Mouse (Mus musculus) heart, postnatal 0 days (tissue): ENCODE results near the gene Setd6. TPM values are rescaled to one million over a fixed set of nuclear protein-coding genes. Genes with fewer than 3 reads are reported as not detected.

Source experiments
- ATAC-seq: fragments of 200-750 bp; cut with Nextera tagmentation; 2 replicates; pipeline ENCODE4 v1.8.0; 2017; ENCODE audit warnings: low read depth, moderate number of reproducible peaks, moderate library complexity; ENCODE audit not compliant: insufficient read depth
- DNase-seq: peaks from one replicate; pipeline ENCODE4 v3.0.0-alpha.2; 2016; ENCODE audit warnings: low spot score
- H3K27ac ChIP-seq: fragments of 300-500 bp; sonication (generic); 2 replicates; pipeline ENCODE4 v1.5.1; 2014; ENCODE audit warnings: low read depth, mild to moderate bottlenecking
- H3K27me3 ChIP-seq: fragments of 300-500 bp; sonication (generic); 2 replicates; pipeline ENCODE4 v1.6.1; 2014; ENCODE audit warnings: low read length, mixed read lengths; ENCODE audit not compliant: control insufficient read depth, insufficient read depth
- H3K36me3 ChIP-seq: fragments of 300-500 bp; sonication (generic); replicated peaks from 2 replicates; pipeline ENCODE4 v1.6.1; 2014; ENCODE audit warnings: low read length, mixed read lengths; ENCODE audit not compliant: control insufficient read depth, insufficient read depth
- H3K4me1 ChIP-seq: fragments of 300-500 bp; sonication (generic); 2 replicates; pipeline ENCODE4 v1.6.1; 2014; ENCODE audit warnings: antibody characterized with exemption; ENCODE audit not compliant: control insufficient read depth, insufficient read depth
- H3K4me2 ChIP-seq: fragments of 300-500 bp; sonication (generic); 2 replicates; pipeline ENCODE4 v1.6.1; 2014; ENCODE audit warnings: low read depth, mild to moderate bottlenecking, low read length, moderate library complexity
- H3K4me3 ChIP-seq: fragments of 300-500 bp; sonication (generic); 2 replicates; pipeline ENCODE4 v1.5.1; 2014; ENCODE audit warnings: low read depth, low read length
- H3K9ac ChIP-seq: fragments of 300-500 bp; sonication (generic); replicated peaks from 2 replicates; pipeline ENCODE4 v1.6.1; 2014; ENCODE audit warnings: low read depth, low read length, mixed read lengths
- H3K9me3 ChIP-seq: fragments of 300-500 bp; sonication (generic); replicated peaks from 2 replicates; pipeline ENCODE4 v1.6.1; 2016; ENCODE audit warnings: low read length; ENCODE audit not compliant: control insufficient read depth
- CTCF ChIP-seq: IDR thresholded peaks from 2 replicates; pipeline ENCODE4 v1.5.1; 2016; ENCODE audit warnings: antibody characterized with exemption, control low read depth, low read depth
- EP300 ChIP-seq: IDR thresholded peaks from 2 replicates; pipeline ENCODE4 v1.6.1; 2016; ENCODE audit warnings: antibody characterized with exemption, low read depth
- WGBS: fragments of 180-500 bp; shearing (Covaris S2); extraction: QIAGEN DNeasy Blood & Tissue Kit; methylation state at CpG from one replicate; pipeline ENCODE4 v1.1.7; 2014; 5-methylcytosine and 5-hydroxymethylcytosine counted together
- polyA plus RNA-seq: library from polyadenylated mRNA; unstranded; fragments of >200 nt; fragmentation: Nextera tagmentation; extraction: Ambion mirVana; gene quantifications from 2 replicates; pipeline ENCODE4 v1.2.1, GENCODE M21; 2015
- total RNA-seq: library from RNA; depleted of rRNA; stranded (reverse); fragments of >200 nt; gene quantifications from 2 replicates; pipeline ENCODE4 v1.2.3, GENCODE M21; 2014; ENCODE audit warnings: low replicate concordance

Setd6 gene
- total and polyA plus RNA-seq, 2 experiments from 2014 or later: 12.8 to 13.7 TPM

DNA sequence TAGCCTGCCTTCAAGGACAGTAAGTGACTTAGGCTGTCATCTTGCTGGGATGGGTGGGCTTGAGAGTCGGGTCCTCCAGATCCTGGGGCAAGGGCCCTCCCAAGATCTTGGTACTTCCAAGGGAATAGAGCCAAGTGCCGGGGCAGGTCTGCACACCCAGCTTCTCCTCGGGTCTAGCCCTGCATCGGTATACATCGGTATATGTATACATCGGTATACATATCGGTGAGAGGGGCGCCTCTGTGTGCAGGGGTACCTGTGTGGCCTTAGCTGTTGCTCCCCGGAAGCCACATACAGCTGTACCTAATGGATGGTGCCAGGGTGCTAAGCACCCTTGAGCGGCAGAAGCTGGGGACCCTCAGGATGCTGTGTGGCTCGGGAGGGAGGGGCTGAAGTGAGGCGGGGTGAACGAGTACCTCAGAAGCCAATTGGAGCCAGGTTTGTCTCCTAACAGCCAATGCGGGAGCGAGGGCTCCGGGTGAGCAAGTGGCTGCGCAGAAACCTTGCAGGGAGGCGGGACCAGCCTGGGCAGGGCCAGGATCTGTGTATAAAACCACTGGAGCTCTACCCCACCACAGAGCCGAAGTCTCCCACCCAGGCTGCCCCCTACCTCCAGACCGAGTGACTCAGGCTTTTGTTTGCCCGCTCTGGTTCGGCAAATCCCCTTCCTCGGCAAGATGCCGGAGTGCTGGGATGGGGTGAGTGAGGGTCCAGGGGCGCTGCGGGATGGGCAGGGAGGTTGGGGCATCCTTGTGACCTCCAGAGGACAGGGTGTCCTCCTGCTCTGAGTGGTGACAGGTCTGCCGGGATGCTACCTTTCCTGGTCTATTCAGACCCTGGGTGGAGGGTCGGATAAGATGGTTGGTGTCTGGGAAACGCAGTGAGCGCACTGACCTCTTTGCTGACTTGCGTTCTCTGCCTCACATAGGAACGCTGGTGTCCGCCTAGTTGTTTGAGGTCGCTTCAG, 12.9 kb upstream of the Setd6 start:
- TF ChIP-seq EP300 (no peak), CTCF (0 out of 2 replicates have a peak, but pooled peaks have one; percentile 6)
- Histone ChIP-seq H3K4me3 (peak overlapping the region; percentile 86), H3K36me3 (peaks cover 22% of the 10 kb centered on the region), H3K9ac (peak overlapping the region; percentile 90), H3K9me3 (no peaks in the 10 kb centered on the region), H3K4me1 (peaks cover 9% of the 10 kb centered on the region; the same call in 1 of the 2 replicates), H3K4me2 (peak overlapping the region; percentile 92), H3K27me3 (no peaks in the 10 kb centered on the region), H3K27ac (peak overlapping the region; percentile 94)
- 3% methylated on average over 33 of the region's 34 CpGs for WGBS
- DNase-seq (peak; percentile 95), ATAC-seq (peak; percentile 90)

DNA sequence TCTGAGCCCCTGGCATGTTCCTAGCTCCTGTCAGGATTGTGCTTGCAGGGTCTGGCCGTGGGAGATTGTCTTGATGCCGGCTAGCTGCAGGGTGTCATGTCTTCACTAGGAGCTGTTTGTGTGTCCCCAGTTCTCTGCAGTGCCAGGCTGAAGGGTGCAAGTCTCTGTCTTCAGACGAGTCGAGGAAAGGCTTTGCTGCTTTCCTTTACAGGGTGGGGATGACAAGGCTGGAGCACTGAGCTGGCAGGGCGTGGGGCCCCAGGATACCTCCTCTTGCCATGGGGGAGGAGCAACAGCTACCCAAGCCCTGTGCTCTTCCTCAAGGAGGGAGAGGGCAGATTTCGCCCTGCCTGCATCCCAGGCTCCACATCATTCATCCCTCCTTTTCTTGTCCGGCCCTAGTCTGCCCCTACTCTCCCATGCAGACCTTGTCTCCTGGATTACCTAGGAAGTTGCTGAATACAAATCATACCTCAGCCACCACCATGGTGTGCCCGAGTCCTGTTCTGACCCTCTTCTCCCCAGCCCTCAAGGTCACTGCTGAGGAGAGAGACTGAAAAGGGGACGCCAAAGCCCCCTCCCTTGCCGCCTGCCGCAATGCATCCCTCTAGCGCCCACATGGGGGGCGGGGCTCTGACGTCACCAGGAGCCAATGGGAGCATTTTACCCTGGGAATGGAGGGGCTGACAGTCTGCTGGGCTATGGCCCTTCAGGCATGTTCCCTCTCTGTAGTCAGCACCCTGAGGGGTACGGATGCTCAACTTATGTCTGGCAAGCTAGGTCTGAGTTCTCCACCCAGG, 12.0 kb upstream of the Setd6 start:
- peak overlapping the region; percentile 86 for H3K4me3 ChIP-seq
- 2% methylated on average over 15 of the region's 15 CpGs for WGBS
- DNase-seq: peak; percentile 75
- no peaks in the 10 kb centered on the region for H3K9me3 ChIP-seq
- H3K4me1 ChIP-seq: peaks cover 9% of the 10 kb centered on the region; the same call in 1 of the 2 replicates
- peak overlapping the region; percentile 90 for H3K9ac ChIP-seq
- peak; percentile 67 for ATAC-seq
- peak overlapping the region; percentile 92 for H3K4me2 ChIP-seq
- peak overlapping the region; percentile 94 for H3K27ac ChIP-seq
- H3K36me3 ChIP-seq: peaks cover 30% of the 10 kb centered on the region
- TF ChIP-seq CTCF (no peak), EP300 (no peak)
- no peaks in the 10 kb centered on the region for H3K27me3 ChIP-seq

- ATAC-seq: no peak
- TF ChIP-seq EP300 (no peak), CTCF (no peak)
- Histone ChIP-seq H3K9ac (peak overlapping the region; percentile 90), H3K27me3 (no peaks in the 10 kb centered on the region), H3K4me3 (peak overlapping the region; percentile 86), H3K4me2 (peak overlapping the region; percentile 92), H3K27ac (peak overlapping the region; percentile 94), H3K4me1 (peaks cover 9% of the 10 kb centered on the region; the same call in 1 of the 2 replicates), H3K9me3 (no peaks in the 10 kb centered on the region), H3K36me3 (peaks cover 39% of the 10 kb centered on the region)
- DNase-seq: no peak
- WGBS: 55% methylated on average over 3 of the region's 3 CpGs
Measured at GRCm38 (mm10) chr8:95704538-95704937, 11.1 kb upstream of the Setd6 start.

DNA sequence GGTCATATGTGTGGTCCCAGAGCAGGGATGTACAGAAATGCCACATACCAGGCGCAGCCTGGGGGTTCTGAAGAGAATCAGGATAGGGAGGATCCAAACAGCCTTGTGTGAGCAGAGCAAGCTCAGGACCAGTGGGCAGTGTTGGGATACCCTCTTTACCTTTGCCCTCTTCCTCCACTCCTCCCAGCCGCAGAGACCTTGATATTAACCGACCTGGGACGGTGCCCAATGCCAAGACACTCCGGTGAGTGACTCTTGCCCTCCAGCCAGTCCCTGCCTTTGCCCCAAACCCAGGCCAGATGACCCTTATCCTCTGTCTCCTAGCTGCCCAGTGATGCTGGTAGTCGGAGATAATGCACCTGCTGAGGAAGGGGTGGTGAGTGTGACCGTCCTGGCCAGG, 6.1 kb upstream of the Setd6 start:
- 76% methylated on average over 7 of the region's 7 CpGs for WGBS
- Histone ChIP-seq H3K9me3 (no peaks in the 10 kb centered on the region), H3K4me1 (peaks cover 9% of the 10 kb centered on the region; the same call in 1 of the 2 replicates), H3K27ac (no peak overlapping the region; the same call in 1 of the 2 replicates), H3K9ac (no peak overlapping the region), H3K4me3 (no peak overlapping the region), H3K4me2 (no peak overlapping the region), H3K27me3 (no peaks in the 10 kb centered on the region), H3K36me3 (peaks cover 73% of the 10 kb centered on the region)
- no peak for TF ChIP-seq CTCF
- TF ChIP-seq EP300: no peak
- ATAC-seq: no peak
- no peak for DNase-seq

- H3K9ac ChIP-seq: no peak overlapping the region
- peaks cover 68% of the 10 kb centered on the region for H3K36me3 ChIP-seq
- no peaks in the 10 kb centered on the region for H3K27me3 ChIP-seq
- no peak for TF ChIP-seq CTCF
- no peak overlapping the region for H3K4me2 ChIP-seq
- ATAC-seq: no peak
- no peak overlapping the region for H3K4me3 ChIP-seq
- no peak overlapping the region for H3K27ac ChIP-seq
- H3K9me3 ChIP-seq: no peaks in the 10 kb centered on the region
- DNase-seq: no peak
- 56% methylated on average over 3 of the region's 3 CpGs for WGBS
- H3K4me1 ChIP-seq: peaks cover 11% of the 10 kb centered on the region; the same call in 1 of the 2 replicates
Measured at GRCm38 (mm10) chr8:95711029-95711428, 4.7 kb upstream of the Setd6 start.
